Mouse (Mus musculus) mouse trophoblast stem cell (cell line): ENCODE data around the gene Slc37a1.
"Not testable (repeated sequence)": the region's sequence is repeated elsewhere in the genome, so short reads cannot be mapped to it uniquely, and the experiment has no call there.

Experiments used
- in situ Hi-C, 2 experiments: fragments of 300-500 bp; cut with MseI, MboI; formaldehyde crosslinking; loops; 2 replicates in 1 of 2; 3 replicates in 1 of 2; pipeline ENCODE4 v1.15.1; 2025

The Slc37a1 gene

DNA sequence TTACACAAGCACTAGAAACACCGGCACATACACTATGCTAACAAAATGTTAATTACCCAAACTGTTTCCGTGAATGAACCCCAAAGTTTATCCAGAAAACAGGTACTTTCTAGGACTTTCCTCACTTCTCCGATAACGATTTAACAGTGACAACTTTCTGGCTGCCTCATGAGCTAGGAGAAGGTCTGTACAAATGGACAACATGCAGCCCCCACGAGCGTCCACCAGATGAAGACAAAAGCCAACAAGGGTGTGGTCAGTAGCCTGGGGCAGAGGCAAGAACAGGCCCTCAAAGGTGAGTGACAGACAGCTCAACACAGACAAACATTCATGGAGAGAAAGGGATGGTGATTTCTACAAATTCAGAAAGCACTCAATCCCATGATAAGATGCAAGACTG, 19.0 kb upstream of the Slc37a1 start:
- in situ Hi-C loops, result no loop called here

DNA sequence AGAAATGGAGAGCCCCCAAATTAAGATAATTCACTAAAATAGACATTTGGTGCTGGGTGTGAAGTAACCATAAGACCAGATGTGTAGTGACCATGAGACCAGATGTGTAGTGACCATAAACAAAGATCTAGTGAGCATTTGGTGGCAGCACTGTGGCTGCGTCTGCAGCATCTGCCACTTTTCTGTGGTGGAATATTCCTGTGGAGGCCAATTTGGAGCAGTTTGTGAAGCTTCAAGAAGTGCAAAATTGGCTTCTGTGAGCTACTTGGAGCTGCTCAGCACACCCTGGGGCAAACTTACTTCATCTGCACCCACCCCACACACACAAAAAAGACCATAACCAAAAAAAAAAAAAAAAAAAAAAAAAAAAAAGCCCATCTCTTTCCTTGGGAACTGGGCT, 18.6 kb upstream of the Slc37a1 start:
- in situ Hi-C loops, result no loop called here

DNA sequence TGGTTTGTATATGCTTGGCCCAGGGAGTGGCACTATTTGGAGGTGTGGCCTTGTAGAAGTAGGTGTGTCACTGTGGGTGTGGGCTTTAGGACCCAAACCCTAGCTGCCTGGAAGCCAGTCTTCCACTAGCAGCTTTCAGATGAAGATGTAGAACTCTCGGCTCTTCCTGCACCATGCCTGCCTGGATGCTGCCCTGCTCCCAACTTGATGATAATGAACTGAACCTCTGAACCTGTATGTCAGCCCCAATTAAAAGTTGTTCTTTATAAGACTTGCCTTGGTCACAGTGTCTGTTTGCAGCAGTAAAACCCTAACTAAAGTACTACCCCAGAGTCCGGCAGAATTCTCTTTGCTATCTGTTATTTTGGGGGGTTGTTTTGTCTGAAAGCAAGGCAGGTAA, 16.8 kb upstream of the Slc37a1 start:
- in situ Hi-C loops, result no loop called here

DNA sequence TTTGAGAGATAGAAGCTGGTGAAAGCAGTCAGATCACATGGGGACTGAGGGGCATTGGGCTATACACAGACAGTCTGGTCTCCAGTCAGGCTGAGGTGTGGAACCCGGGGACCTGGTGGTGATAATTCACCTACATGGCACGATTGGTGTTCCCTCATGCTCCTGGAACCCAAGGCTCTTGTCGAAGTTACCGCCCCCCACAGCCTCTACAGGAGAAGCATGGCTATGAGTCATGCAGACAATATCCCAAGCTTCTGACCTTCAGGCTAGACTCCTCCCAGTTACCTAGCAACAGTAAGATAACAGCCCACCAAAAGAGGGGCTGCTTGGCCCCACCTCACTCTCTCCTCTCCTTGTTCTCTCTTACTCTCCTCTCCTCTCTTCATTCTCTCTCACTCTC, 16.3 kb upstream of the Slc37a1 start:
- in situ Hi-C loops, result no loop called here

DNA sequence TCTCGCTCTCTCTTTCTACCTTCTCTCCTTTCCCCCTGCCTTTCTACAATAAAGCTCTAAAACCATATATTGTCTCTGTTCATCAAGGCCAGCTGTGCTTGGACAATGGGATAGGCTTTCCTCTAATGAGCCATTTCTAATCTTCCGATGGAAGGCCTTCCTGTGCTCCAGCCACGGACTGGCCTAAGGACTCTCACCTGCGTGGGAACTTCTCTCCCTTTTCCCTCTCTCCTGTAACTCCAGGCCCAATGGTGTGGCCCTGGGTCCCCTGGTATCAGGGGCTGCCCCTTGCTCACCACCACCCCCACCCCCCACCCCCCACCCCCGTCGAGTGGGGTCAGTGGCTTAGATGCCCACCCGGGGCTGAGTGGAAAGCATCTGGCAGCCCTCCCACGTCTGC, 15.9 kb upstream of the Slc37a1 start:
- in situ Hi-C loops, result not testable (repeated sequence)

DNA sequence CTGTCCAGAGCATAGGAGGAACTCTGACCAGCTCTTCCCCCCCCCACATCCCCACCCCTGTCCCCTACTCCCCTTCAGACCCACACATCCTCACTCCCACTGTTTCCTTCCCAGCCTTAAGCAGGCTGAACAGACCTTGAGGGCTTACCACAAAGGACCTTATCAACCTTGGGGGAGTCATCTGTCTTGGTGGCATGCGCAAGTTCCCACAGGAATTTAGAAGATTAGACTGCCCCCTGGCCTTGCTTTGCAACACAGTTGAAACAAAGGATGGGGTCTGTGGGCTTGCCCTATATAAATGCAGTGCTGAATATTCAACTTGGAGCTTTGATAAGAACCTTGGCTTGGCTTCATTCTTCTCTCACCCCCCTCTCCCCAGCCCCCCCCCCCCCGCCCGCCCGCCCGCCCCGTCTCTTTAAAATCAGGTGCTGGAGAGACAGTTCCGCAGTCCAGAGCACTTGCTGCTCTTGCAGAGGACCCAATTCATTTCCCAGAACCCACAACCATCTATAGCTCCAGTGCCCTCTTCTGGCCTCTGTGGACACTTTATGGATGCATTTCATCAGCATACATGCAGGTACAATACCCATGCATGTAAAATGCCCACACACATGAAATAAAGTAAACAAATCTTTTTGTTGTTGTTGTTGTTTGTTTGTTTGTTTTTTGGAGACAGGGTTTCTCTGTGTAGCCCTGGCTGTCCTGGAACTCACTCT, 15.3 kb upstream of the Slc37a1 start:
- in situ Hi-C loops, result no loop called here

DNA sequence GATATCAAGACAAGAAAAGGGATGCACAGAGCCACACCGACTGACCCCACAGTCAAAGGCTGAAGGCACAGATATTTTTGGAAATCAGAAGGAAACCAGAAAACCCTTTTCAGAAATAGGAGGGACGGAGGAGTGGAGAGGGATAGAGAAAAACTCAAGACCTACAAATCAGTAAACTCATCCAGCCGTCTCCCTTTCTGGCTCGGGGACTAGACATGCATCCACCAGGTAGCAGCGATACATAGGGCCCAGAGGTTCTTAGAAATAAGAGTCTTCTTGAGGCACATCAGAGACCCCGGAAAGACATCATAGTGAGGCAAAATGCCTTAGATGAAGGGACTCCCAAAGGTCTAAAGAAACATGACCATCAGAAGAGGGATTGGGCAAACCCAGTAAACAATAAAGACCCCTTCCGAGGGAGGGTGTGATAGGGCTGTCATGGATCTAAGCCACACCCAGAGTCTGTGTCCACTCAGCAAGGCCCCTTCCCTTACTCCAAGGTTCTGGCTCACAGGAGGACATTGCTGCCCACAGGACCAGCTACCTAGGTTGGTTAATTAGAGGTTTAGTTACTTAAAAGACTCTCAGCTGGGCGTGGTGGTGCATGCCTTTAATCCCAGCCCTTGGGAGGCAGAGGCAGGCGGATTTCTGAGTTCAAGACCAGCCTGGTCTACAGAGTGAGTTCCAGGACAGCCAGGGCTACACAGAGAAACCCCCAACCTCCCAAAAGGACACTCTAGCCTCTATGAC, 14.0 kb upstream of the Slc37a1 start:
- in situ Hi-C loops, result no loop called here

DNA sequence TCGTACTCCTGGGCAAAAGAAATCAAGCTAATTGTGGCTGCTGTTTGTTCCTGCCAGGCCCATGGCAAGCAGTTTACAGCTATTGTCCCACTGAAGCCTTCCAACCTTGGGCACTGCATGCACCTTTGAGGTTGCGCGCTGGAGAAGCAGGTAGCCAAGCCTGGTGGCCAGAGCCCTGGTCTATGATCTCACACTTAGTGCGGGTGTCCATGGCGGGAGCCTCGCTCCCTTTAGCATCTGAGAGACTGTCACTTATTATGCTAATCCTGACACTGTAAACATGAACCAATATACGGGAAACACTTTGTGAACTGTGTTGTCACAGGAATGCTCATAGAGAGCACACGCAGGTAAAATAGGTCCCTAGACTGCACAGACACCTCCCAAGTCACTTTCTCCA, 13.0 kb upstream of the Slc37a1 start:
- in situ Hi-C loops, result no loop called here

DNA sequence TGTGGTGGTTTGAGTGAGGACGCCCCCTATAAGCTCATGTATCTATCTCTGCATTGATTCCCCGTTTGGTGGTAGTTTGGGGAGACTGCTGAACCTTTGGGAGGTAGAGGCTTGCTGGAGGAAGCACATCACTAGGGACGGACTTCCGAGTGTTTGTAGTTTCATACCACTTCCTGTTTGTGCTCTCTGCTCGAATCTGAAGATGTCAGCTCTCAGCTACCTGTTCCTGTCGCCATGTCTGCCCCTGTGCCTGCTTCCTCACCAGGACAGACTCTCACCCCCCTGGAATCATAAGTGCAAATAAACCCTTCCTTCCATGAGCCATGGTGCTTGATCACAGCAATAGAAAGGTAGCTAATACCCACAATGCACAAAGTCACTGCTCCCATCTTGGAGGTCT, 11.4 kb upstream of the Slc37a1 start:
- in situ Hi-C loops, result no loop called here

DNA sequence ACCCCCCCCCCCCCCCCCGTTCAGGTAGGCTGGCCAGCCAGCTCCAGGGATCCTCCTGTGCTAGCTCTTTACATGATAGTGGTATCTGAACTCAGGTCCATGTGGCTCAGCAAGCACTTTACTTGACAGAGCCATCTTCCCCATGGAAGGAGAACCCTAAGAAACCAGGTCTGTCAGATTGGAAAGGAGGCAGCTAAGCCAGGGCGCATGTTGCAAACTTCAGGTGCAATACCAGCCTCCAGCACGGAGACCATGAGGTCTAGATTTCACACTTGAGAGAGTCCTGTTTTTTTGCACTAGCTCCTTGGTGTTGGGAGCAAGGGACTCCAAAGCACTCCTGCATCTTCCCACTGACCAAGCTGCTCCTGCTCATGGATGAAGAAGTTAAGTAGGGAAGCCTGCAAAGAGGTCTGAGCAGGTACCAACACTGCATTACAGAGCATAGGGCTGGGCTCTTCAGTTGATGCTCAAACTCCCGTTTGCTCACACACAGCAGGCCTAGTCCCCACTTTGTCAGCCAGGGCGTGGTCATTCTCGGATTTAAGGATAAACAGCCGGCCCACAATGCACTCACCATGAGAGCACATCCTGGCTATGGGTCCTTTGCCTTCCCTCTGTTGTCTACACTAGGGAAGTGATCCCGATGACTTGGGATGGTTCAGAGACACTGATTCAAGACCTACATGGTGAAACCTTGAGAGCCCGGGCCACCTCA, 10.2 kb upstream of the Slc37a1 start:
- in situ Hi-C loops, result no loop called here

DNA sequence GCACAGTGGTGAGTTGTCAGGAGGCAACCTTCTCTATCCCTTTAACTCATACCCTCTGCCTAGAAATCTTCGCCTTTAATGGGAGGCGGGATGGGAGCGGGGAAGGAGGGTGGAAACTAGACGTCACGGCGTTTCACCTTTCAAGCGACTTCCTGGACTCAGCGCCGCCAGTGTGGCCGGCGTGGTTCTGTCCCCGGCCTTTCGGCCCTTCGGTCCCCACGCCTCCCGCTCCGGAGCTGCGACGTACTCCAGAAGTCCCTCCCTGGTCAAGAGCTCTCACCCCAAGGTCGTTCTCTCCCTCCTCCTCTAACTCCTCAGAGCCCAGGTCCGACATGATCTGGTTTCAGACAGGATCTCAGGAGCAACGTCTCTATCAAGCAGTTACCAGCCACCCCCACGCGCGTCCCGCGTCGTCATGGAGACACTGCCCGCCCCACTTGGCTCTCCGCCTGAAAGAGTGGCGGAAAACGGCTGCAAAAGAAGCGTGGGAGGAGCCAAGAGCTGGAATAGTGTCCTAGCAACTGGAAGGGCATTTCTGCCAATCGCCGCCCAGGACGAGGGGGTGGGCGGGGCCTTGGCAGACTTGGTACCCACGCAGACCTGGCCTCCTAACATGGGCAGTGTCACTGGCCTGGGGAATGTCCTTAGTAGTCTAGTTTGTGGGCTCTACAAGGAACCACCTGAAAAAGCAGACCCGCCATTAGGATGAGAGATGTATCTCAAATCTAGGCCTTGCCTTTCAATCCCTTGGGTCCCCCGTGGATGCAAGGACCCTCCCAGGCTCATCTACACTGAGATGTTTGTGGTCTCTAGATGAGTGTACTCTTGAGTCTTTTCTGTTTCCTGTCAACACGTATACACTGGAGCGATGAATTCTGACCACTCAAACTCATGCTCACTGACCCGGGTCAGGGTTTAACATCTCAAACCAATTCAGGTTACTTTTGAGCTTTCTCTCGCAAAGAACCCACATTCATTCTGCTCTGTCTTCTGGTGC, 9.4 kb upstream of the Slc37a1 start, which contains the start of gene Rsph1:
Rsph1 (minus strand) TSS at position 462 of the 997 bp plus-strand sequence.
- in situ Hi-C loops, result no loop called here

DNA sequence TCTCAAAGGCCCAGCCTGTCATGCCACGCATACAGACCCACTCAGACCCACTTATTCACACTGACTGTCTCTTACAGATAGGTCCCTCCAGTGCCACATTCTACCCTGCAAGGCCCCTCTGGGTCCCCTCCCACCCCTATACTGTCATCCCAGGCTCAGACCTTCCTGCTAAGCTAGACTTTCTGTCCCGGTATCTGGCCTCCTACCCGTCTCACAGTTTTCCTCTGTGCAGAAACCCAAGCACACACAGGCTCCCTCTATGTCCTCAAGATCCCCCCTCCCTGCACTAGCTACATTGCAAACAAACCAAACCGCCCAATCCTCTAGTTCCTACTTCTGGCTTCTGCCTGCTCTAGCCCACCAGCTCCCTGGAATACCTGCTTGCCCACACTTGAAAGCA, 8.7 kb upstream of the Slc37a1 start:
- in situ Hi-C loops, result no loop called here

DNA sequence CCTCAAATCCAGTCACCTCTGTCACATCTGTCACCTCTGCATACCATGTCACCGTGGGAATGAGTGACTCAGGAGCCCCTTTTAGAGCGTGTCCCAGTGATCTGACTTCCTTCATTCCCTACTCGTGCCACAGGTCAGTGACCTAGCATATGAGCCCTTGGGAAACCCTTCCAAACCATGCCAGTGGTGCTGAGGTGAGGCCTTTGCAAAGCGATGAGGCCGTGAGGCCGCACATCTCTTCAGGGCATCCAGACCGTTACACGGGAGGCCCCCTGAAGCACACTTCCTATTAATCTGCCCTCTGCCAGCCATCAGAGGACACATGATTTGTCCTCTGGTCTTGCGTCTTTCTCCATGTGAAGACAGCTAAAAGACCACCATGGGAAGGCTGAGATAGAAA, 7.1 kb upstream of the Slc37a1 start:
- in situ Hi-C loops, result no loop called here

DNA sequence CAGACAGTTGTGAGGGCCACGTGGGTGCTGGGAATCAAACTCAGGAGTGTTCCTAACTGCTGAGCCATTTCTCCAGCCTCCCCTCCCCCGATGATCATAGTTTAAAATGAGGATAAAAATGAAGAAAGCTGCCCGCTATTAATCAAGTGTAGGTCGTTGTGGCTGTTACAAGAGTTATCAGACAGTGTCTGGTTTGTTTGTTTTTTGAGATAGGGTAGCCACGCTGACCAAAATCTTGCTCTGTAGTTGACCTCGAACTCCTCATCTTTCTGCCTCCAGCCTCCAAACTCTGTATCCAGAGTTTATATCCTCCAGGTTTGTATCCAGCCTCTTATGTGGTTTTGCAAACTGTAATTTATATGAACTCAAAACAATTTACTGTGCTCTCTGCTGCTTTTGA, 6.3 kb upstream of the Slc37a1 start:
- in situ Hi-C loops, result no loop called here

DNA sequence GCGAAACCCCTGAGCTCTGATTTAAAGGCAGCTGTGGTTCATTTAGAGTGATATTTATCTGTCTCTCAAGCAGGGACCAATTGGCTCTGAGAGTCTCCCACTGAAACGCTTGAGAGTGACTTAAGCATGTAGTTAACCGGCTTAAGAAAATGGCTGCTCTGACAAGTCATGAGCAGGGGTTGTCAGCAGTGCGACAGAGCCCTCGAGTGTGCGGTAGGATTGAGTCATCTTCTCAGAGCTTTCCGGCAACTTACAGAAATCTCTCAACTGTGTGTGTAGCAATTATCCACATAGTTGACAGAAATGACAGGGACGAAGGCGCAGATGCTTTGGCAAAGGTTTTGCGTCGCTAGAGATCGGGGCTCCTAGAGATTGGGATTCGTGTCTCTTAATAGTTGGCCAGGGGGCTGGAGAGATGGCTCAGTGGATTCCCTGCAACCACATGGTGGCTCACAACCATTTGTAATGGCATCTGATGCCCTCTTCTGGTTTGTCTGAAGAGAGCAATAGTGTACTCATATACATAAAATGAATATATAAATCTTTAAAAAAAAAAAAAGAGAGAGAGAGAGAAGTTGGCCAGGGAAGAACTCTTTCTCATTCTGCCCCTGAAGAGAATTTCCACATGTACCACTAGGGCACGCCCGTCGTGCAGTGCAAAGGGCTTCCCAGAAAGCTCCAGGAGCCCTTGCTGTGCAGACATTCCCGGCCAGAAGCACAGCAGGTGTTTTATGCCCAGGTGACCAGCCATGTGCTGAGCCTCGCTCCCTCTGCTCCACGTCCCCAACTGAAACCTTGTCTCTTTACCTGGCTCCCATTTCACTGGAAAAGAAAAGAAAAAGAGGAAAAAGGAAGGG, 4.5 kb upstream of the Slc37a1 start:
- in situ Hi-C loops, result no loop called here

DNA sequence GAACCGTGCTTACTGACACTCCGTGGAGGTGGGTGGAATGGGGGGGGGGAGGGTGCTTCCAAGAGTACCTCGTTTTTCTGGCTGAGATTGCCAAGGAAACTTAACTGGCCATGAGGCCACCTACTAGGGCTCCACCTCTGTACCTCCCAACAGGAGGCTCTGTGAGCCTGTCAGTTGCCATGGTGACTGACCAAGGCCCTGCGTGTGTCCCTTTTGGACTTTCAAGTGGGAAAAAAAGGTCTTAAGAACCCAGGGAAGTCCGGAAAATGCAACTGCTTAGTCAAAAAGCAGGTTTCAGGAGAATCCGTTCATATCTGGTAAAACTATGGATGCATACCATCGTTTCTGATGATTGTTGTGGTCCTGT, 3.9 kb upstream of the Slc37a1 start:
- in situ Hi-C loops, result no loop called here

DNA sequence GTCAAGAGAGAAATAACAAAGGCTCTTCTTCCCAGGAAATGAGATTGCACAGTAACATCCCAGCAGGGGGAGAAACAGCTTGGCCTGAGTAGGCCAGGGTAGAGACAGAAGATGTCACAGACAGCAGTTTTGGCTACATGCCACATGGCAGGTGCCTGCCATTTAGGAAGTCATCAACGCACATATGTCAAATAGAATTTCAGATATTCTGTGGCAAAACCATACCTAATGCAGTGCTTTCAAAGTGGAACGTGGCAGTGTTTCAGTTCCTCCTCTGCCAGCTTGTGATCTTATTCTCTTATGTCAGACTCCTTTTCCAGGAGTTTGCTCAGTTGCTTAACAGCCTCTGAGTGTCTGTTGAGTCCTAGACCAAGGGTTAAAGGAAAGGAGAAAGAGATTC, 725 bp upstream of the Slc37a1 start:
- in situ Hi-C loops, result no loop called here

DNA sequence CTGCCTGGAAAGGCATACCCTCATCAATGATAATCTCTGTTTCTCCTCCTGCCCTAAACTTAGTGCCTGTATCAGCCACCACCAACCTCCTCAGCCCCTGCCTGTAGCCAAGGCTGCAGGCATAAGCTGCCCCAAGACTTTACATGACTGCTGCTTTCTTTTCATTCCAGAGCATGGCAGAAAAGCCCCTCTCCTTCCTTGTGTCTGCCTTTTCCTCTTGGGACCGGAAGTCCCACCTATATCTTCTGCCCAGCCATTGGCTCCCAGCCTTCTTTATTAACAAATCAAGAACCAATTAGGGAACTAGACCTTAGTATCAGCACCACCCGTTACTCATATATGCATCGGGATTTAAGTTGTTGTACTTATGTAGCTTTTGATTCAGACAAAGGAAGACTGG, 624 bp downstream of the Slc37a1 start:
- in situ Hi-C loops, result no loop called here

DNA sequence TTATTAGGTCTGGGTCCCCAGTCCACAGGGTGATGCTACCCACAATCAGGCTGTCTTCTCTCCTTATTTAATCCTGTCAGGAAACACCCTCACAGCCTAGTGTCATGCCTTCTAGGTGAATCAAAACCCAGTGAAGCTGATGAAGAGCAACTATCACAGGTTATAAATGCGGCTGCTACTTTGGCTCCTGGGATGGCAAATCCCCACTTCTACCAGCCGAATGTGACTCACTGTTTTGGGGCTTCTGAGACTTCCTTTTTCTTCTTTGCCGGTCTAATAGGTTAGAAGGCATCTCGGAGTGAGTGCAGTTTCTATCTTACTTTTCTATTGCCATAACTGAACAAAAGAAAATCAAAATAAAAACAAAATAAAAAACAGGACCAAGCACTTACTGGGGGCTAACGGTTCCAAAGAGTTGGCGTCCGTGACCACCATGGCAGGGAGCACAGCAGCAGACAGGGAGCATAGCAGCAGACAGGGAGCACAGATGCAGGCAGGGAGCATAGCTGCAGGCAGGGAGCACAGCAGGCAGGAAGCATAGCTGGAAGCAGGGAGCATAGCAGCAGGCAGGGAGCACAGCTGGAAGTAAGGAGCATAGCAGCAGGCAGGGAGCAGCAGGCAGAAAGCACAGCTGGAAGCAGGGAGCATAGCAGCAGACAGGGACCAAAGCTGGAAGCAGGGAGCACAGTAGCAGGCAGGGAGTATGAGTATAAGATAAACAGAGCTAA, 2.6 kb downstream of the Slc37a1 start:
- in situ Hi-C loops, result no loop called here

DNA sequence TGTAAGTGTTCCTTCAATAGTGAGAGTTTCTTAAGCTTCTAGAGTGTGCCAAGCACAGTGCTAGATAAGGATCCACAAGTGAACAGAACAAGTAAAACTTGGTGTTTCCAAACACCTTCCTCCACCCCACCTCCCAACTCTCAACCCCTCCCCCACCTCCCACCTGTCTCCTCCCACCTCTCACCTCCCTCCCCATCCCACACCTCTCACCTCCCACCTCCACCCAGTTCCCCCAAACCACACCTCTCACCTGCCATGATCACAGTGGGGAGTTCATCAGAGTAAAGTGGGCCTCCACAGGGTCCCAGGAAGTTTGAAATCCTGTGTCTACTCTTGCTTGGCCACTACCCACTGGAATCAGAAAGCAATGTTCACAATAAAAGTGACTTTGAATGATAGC, 3.7 kb downstream of the Slc37a1 start:
- in situ Hi-C loops, result loop anchor here in 1 of 2 experiments (5.0 kb wide), 1 partner anchor 33 kb away; no protein-coding TSS in a partner anchor
